Mouse (Mus musculus) A20 (cell line): Measurements from ENCODE around the gene 4921517D22Rik.
"Not testable (repeated sequence)": the region's sequence is repeated elsewhere in the genome, so short reads cannot be mapped to it uniquely, and the experiment has no call there.

Source experiments
- DNase-seq: peaks from one replicate; pipeline ENCODE4 v3.0.0-alpha.2; 2011; ENCODE audit warnings: low read depth, low spot score

4921517D22Rik gene

GRCm38 (mm10) chr13:59694008-59694407 lies at the start of gene 4921517D22Rik:
4921517D22Rik (minus strand) TSS chr13:59694108.
- no peak for DNase-seq

DNA sequence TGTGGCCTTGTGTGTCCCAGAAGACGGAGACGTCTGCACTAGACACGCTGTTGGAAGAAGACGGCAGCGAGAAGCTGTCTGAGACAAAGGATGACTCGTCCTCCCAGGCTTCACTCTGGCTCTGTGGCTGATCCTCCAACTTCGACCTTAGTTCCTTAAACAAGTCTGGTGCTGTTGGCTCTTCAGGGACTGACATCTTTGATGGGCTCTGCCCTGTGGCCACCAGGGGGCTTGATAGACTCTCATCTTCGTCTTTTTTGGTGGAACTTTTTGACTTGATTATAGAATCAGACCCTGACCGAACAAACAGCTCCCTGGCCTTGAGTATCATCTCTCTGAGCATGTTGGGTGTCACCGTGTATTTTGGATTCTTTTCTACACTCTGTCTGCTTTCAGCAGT lies 47.8 kb upstream of the 4921517D22Rik start:
- DNase-seq = peak; percentile 13

DNA sequence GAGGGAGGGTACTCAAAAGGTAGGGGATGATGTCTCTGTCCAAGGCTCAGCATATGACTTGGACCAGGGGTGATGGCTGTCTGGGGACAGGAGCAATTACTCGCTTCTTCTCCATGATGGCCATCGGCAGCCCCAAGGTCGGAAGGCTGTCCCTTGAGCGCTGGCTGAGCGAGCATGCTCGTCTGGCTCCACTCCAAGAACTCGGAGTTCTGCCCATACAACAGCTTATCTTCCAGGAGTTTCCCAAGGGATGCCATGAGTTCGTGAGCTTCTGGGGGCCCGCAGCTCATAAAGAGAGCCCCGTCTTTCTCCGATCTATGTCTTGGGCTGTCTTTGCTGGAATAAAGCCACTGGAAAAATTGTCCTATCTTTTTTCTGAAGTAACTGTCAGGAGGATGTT lies 47.2 kb upstream of the 4921517D22Rik start:
- no peak for DNase-seq

DNA sequence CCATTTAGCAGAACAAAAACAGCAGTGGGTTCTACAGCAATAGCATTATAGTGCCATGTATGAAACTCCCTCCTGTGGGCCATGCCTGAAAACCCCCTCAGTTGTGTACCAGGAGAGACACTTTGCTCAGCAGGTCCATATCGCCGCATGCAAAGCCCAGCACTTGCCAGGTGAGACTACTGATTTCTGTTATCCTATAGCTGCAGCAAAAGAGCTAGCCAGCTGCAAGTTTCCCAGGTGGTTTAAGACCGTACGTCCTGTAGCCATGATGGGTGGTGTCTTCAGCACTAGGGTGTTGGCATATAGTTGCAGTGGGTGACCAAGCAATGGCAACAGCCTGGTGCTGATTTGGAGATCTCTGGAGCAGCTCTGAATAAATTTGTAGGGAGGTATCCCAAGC lies 45.5 kb upstream of the 4921517D22Rik start:
- DNase-seq = no peak

GRCm38 (mm10) chr13:59738455-59738854 lies 44.5 kb upstream of the 4921517D22Rik start:
- no peak for DNase-seq

DNA sequence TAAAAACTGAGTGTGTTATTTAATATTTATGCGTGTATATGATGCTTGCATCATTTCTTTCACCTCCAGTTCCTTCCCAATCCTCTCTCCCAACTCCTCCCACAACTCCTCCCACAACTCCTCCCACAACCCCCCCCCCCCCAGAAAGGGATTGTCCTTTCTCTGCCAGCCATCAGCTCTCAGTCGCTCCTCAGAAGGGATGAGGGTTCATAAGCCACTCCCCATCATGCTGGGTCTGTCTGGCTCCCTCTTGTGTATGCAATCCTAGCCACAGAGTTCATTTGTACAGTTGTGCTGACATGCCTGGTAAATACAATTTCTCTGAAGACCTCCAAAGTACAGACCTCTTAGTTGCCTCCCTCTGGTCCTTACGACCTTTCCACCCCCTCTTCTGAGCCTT lies 41.3 kb upstream of the 4921517D22Rik start:
- no peak for DNase-seq

DNA sequence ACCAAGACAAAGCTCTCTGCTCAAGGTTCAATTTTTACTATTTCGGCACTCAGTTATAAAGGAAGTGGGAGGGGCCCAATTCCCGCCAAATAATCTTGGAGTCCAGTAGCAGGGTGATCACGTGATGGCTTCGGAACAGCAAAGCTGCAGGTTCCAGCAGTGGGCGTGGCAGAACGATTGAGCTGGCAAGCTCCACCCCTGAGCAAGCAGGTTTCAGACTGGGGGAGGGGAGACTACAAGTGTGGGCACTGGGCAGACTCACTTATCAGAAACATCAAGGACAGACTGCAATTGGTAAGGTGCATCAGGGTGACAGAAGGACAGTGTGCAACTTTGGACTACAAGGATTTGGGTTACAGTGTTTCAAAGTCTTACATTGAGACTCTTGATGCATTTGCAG lies 40.4 kb upstream of the 4921517D22Rik start:
- DNase-seq = not testable (repeated sequence)

- no peak for DNase-seq
These were observed 40.0 kb upstream of the 4921517D22Rik start for GRCm38 (mm10) chr13:59733936-59734335.

GRCm38 (mm10) chr13:59731652-59732051 lies 37.7 kb upstream of the 4921517D22Rik start, which contains the start of gene Spata31d1d:
Spata31d1d (minus strand) TSS chr13:59731752.
- DNase-seq = no peak

GRCm38 (mm10) chr13:59728378-59729093 lies 34.6 kb upstream of the 4921517D22Rik start:
- peak; percentile 80 for DNase-seq

- no peak for DNase-seq
These were observed 32.4 kb upstream of the 4921517D22Rik start for GRCm38 (mm10) chr13:59726139-59726867.

GRCm38 (mm10) chr13:59722089-59722488 lies 28.2 kb upstream of the 4921517D22Rik start:
- DNase-seq = not testable (repeated sequence)

DNA sequence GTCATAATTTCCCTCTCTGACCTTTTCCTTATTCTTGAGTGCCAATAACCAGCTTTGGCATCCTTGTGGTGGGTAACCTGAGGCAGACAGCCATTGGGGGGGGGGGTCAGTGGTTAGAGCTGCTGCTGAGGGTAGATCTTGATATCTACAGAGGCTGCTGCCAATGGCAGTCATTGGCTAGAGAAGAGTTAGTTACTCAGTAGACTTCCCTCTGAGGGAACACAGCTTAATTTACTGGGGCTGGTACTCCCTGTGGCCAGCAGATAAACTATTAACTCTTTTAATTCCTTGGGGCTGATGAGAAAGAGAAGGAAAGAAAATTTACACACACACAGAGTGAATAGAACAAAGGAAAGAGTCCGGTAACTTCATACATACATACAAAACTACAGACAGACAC lies 25.6 kb upstream of the 4921517D22Rik start:
- no peak for DNase-seq

DNA sequence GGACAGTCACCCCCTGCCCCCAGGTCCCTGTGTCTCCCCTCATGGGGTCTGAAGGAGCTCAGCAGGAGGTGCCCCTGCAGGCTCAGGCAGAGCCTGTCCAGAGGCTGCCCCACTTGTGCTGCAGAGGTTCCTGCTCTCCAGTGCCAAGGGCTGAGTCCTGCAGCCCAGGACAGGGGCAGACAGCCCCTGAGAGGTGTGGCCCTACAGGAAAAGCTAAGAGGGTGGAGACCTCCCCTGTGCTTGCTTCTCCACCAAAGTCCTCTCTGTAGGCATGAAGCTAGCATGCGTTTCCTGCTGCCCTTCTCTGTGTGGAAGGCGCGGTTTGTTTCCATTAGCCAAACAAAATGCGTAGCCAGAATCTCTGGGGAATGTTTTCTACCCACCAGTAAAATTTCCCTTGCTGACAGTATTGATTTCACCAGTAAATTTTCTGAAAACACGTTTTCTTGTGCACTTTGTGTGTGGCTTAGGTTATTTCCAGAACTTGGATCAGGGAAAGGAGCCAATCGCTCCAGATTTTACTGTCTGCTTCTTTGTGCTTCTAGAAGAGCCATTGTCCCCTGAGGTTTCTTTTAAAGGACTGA lies 25.0 kb upstream of the 4921517D22Rik start:
- not testable (repeated sequence) for DNase-seq

- DNase-seq = peak; percentile 44
These were observed 19.8 kb upstream of the 4921517D22Rik start for GRCm38 (mm10) chr13:59713710-59714109.

GRCm38 (mm10) chr13:59711984-59712383 lies 18.1 kb upstream of the 4921517D22Rik start, which contains the start of gene Spata31d1b:
Spata31d1b (plus strand) TSS chr13:59712284.
- DNase-seq = not testable (repeated sequence)

DNA sequence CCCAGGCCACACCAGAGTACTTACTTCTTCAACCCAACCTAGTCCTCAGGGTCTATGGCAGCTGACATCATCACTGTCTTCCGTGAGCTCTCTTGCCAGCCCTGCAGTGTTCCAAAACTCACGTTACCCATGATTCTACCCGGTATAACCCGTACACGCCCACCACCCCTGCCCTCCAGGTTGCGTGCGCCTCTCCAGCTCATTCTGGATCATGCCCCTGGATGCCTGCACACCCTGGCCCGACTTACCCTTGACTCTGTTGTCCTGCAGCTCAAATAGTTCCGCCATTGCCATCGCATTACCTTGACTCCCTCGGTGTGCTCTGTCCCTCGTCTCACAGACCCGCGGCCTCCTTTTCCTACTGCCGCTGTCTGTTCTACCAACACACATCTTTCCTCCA lies 16.3 kb upstream of the 4921517D22Rik start, which contains the start of gene Spata31d1a:
Spata31d1a (minus strand) TSS at position 101 of the 400 bp plus-strand sequence.
- DNase-seq = no peak

- no peak for DNase-seq
These were observed 10.7 kb upstream of the 4921517D22Rik start for GRCm38 (mm10) chr13:59704562-59704961.

GRCm38 (mm10) chr13:59703514-59703913 lies 9.6 kb upstream of the 4921517D22Rik start:
- DNase-seq = no peak

- not testable (repeated sequence) for DNase-seq
These were observed 6.2 kb upstream of the 4921517D22Rik start for GRCm38 (mm10) chr13:59700137-59700536.

GRCm38 (mm10) chr13:59699131-59699530 lies 5.2 kb upstream of the 4921517D22Rik start:
- DNase-seq = no peak

- no peak for DNase-seq
These were observed 1.9 kb upstream of the 4921517D22Rik start for GRCm38 (mm10) chr13:59695781-59696180.
